Mouse (Mus musculus): ENCODE results near the gene Grm7. TPM values are rescaled to one million over a fixed set of nuclear protein-coding genes. Genes with fewer than 3 reads are reported as not detected.

Gene Grm7
- polyA plus RNA-seq, 1 experiment from 2014 or later, result 48.7 TPM

DNA sequence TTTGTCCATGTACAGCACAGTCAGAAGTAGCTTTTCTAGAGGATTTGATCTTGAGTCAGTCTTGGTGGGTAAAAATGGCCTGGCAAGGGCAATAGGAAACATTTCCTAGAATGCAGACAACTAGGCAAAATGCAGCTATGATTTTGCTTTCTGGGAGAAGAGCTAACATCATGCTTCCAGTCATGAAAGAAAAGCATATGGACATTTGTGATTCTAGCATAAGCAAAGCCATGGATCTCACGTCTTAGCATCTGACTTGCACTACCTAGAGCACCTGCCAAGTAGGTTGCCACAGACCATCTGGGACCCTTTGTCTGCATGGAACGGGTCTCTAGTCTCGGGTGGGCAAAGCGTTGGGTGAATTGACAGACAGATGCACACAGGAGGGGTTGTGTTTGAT lies 842.2 kb downstream of the Grm7 start:
- no peak overlapping the region for H3K9ac ChIP-seq (replicated peaks)
- WGBS, result 84% methylated on average over 4 of the region's 4 CpGs
- no peaks in the 10 kb centered on the region for H3K36me3 ChIP-seq
- H3K9me3 ChIP-seq (replicated peaks), result no peaks in the 10 kb centered on the region
- no peaks in the 10 kb centered on the region for H3K4me1 ChIP-seq
- no peaks in the 10 kb centered on the region for H3K27me3 ChIP-seq (replicated peaks)
- H3K27ac ChIP-seq (replicated peaks), result no peak overlapping the region
- no peak overlapping the region for H3K4me2 ChIP-seq
- no peak overlapping the region for H3K4me3 ChIP-seq (replicated peaks)
- no peak for ATAC-seq (ENCODE audit: low FRiP score)

DNA sequence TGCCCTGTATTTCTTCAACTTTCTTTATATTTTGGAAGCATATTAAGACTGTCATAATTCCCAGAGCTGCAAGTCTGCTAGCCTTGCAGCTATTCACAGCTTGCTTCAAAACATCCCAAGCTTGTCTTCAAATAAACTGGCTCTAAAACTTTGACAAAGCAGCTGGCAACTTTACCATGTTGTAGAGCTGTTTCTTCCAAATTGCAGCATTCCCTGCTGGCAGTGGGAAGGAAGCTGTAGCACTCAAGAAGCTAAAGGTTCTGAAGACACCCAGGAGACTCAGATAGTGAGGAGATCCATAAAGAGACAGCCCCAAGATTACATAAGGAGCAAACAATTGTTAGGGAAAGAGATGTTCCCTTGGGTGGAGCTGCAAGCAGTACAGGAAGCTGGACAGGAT lies 846.8 kb downstream of the Grm7 start:
- Histone ChIP-seq H3K4me2 (no peak overlapping the region), H3K9me3 (replicated peaks) (no peaks in the 10 kb centered on the region), H3K4me3 (replicated peaks) (no peak overlapping the region), H3K36me3 (no peaks in the 10 kb centered on the region), H3K27me3 (replicated peaks) (no peaks in the 10 kb centered on the region), H3K27ac (replicated peaks) (no peak overlapping the region), H3K9ac (replicated peaks) (no peak overlapping the region), H3K4me1 (no peaks in the 10 kb centered on the region)
- no peak for ATAC-seq (ENCODE audit: low FRiP score)

DNA sequence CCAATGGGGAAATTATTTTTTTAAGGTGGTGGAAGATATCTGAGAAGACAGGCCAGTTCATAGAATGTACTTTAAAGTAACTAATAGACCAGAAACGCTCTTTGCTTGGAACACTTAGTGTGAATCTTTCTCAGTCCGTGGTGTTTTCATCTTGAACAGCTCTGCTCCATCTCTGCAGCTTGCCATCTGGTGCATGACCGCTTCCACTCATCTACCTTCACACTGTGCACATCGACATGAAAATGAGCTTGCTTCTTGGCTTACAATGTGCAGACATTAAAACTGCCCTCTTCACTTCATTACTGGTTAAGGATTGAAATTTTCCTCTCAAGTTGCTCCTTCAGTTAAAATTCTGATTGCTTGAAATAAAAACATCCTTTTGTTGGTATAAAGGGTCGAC lies 854.2 kb downstream of the Grm7 start:
- Histone ChIP-seq H3K27ac (replicated peaks) (no peak overlapping the region), H3K9ac (replicated peaks) (no peak overlapping the region), H3K4me3 (replicated peaks) (no peak overlapping the region), H3K36me3 (no peaks in the 10 kb centered on the region), H3K9me3 (replicated peaks) (no peaks in the 10 kb centered on the region), H3K4me2 (no peak overlapping the region), H3K27me3 (replicated peaks) (no peaks in the 10 kb centered on the region), H3K4me1 (no peaks in the 10 kb centered on the region)
- no peak for ATAC-seq (ENCODE audit: low FRiP score)
- 89% methylated on average over 5 of the region's 5 CpGs for WGBS

DNA sequence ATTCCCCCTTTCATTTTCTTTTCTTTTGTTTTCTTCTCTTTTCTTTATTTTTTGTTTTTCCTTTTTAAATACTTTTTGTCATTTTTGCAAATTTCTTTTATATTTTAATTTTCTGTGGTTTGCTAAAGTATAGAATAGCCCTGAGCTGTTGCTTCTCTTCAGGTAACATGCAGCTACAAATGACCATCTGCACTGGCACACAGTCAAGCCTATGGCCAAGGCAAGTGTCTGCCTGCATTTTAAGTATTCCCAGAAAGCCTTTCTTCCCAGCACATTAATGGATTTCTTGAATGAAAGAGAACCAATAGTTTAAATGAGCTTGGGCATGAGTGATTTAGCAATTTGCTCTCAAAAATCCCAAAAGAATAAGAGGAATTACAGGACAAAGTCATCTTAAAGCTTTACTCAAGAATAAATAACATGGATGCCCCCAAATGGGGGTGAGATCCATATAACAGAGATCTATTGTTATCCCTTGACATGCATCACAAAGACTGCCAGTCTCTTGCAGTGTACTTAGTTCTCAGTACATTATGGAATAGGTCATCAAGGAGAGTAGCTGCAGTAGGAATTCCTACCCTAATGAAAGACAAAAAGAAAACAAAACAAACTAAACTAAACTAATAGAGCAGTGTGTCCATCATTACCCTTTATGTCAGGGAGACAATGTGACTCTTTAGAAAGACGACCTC lies 865.5 kb downstream of the Grm7 start:
- no peak overlapping the region for H3K4me2 ChIP-seq
- H3K27me3 ChIP-seq (replicated peaks), result no peaks in the 10 kb centered on the region
- WGBS, result 9% methylated on average over 1 of the region's 1 CpGs
- ATAC-seq (ENCODE audit: low FRiP score), result no peak
- H3K4me1 ChIP-seq, result peaks cover 4% of the 10 kb centered on the region
- H3K4me3 ChIP-seq (replicated peaks), result no peak overlapping the region
- no peaks in the 10 kb centered on the region for H3K9me3 ChIP-seq (replicated peaks)
- H3K27ac ChIP-seq (replicated peaks), result no peak overlapping the region
- H3K9ac ChIP-seq (replicated peaks), result no peak overlapping the region
- H3K36me3 ChIP-seq, result no peaks in the 10 kb centered on the region

DNA sequence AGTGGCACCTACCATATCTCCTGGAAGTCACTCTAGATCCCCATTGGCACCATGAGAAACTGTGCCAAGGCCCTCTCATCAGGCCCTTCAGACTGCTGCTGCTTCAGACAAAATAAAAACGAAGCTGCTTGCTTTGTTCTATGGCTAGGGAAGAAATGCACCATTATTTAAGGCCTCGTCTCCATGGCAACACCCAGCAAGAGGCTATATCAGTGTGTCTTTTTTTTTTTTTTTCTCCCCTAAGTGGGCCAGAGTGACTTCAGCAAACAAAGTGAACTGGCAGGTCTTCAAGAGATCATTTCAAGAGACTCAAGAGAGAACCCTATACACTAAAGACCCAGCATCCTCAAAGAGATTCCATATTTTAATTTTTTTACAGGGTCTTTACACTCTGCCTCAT lies 867.0 kb downstream of the Grm7 start:
- ATAC-seq (ENCODE audit: low FRiP score), result peak; percentile 45; the same call in 1 of the 2 replicates
- no peak overlapping the region for H3K9ac ChIP-seq (replicated peaks)
- peaks cover 4% of the 10 kb centered on the region for H3K4me1 ChIP-seq
- 25% methylated on average over 2 of the region's 2 CpGs for WGBS
- no peak overlapping the region for H3K4me3 ChIP-seq (replicated peaks)
- no peaks in the 10 kb centered on the region for H3K36me3 ChIP-seq
- no peaks in the 10 kb centered on the region for H3K9me3 ChIP-seq (replicated peaks)
- no peak overlapping the region for H3K4me2 ChIP-seq
- 0 out of 2 replicates have a peak overlapping the region, but pooled peaks have one; percentile 18 for H3K27ac ChIP-seq (replicated peaks)
- no peaks in the 10 kb centered on the region for H3K27me3 ChIP-seq (replicated peaks)

DNA sequence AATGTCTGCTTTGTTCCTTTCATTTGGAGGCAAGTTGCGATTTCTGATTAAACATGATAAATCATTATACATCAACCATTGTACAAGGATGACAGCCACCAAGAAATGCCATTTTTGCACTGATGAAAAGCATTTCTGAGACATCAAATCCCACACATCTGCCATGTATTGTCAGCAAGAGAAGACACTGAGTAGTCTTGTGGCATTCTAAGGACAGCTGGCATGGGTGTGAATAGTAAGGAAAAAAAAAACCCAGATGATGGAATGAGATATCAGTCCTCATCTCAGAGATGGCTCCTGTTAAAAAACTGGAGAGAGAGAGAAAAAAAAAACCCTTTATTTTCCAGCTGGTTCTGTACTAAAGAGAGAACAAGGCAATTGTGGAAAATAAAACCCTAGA lies 875.8 kb downstream of the Grm7 start:
- Histone ChIP-seq H3K27me3 (replicated peaks) (no peaks in the 10 kb centered on the region), H3K4me2 (no peak overlapping the region), H3K27ac (replicated peaks) (no peak overlapping the region), H3K9ac (replicated peaks) (no peak overlapping the region), H3K36me3 (no peaks in the 10 kb centered on the region), H3K4me1 (no peaks in the 10 kb centered on the region), H3K4me3 (replicated peaks) (no peak overlapping the region), H3K9me3 (replicated peaks) (no peaks in the 10 kb centered on the region)
- 63% methylated on average over 1 of the region's 1 CpGs for whole genome bisulfite sequencing
- no peak for ATAC-seq (ENCODE audit: low FRiP score)

DNA sequence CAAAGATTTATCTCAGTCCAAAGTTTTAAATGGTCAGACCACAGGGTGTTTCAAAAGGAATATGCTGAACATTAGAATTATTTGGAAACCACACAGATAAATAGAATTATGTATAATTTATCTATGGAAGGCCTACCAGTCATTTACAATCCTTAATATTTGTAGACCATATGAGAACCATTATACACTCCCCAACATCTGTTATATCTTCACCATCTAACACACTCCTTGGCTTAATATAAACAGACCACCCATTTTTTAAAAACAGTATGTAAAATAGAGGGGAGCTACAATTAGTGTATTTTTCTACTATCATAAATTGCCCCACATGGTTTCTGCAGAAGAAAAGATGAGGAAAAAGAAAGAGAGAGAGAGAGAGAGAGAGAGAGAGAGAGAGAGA lies 876.7 kb downstream of the Grm7 start:
- ATAC-seq (ENCODE audit: low FRiP score), result no peak
- H3K9me3 ChIP-seq (replicated peaks), result no peaks in the 10 kb centered on the region
- H3K36me3 ChIP-seq, result no peaks in the 10 kb centered on the region
- H3K27ac ChIP-seq (replicated peaks), result no peak overlapping the region
- no peak overlapping the region for H3K4me2 ChIP-seq
- H3K9ac ChIP-seq (replicated peaks), result no peak overlapping the region
- no peak overlapping the region for H3K4me3 ChIP-seq (replicated peaks)
- no peaks in the 10 kb centered on the region for H3K4me1 ChIP-seq
- H3K27me3 ChIP-seq (replicated peaks), result no peaks in the 10 kb centered on the region

DNA sequence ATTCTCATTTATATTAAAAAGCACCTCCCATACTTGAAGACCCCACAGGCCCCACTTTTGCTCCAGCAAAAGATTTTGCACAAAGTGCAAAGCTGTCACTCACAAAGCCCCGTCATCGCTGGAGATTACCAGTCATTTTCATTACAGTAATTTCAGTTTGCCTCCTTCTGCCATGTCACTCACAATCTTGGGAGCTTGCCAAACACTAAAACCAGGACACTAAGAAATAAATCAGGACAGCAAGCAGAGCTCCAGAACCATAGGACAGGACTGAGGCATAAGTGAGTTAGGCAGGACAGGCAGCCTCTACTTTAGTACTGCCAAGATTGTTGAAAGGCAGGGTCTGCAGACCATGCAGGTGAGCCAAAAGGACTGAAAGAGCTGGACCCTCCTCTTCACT lies 884.6 kb downstream of the Grm7 start:
- WGBS, result 59% methylated on average over 2 of the region's 2 CpGs

DNA sequence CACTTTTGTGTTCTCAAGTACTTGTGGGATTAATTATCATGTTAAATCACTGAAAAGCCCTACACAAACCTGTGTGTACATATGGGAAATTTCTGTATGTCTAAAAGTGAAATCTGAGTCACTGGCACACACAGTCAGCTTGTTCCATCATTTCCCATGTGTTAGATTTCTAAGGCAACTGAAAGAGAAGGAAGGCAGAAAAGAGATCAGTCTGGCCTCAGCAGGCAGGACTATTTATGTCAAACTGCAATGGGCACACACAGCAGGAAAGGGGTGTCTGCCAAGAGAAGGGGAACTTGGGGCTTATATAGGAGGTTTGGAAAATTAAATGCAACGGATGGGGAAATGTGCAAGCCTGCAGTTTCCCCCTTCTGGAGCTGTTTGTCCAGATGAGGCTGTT lies 913.2 kb downstream of the Grm7 start:
- no peak overlapping the region for H3K27ac ChIP-seq (replicated peaks)
- no peaks in the 10 kb centered on the region for H3K27me3 ChIP-seq (replicated peaks)
- H3K9ac ChIP-seq (replicated peaks), result no peak overlapping the region
- ATAC-seq (ENCODE audit: low FRiP score), result no peak
- WGBS, result 68% methylated on average over 1 of the region's 1 CpGs
- 0 out of 2 replicates have a peak, but pooled peaks cover 6% of the 10 kb centered on the region for H3K4me1 ChIP-seq
- H3K4me3 ChIP-seq (replicated peaks), result no peak overlapping the region
- H3K9me3 ChIP-seq (replicated peaks), result no peaks in the 10 kb centered on the region
- H3K36me3 ChIP-seq, result no peaks in the 10 kb centered on the region
- no peak overlapping the region for H3K4me2 ChIP-seq

More for the DNA sequence above, 884.6 kb downstream of the Grm7 start:
- no peaks in the 10 kb centered on the region for H3K27me3 ChIP-seq (replicated peaks)
- H3K4me1 ChIP-seq, result 0 out of 2 replicates have a peak, but pooled peaks cover 3% of the 10 kb centered on the region
- no peak overlapping the region for H3K4me2 ChIP-seq
- no peaks in the 10 kb centered on the region for H3K9me3 ChIP-seq (replicated peaks)
- H3K36me3 ChIP-seq, result no peaks in the 10 kb centered on the region
- no peak overlapping the region for H3K27ac ChIP-seq (replicated peaks)
- H3K4me3 ChIP-seq (replicated peaks), result no peak overlapping the region
- no peak overlapping the region for H3K9ac ChIP-seq (replicated peaks)
- ATAC-seq (ENCODE audit: low FRiP score), result no peak

DNA sequence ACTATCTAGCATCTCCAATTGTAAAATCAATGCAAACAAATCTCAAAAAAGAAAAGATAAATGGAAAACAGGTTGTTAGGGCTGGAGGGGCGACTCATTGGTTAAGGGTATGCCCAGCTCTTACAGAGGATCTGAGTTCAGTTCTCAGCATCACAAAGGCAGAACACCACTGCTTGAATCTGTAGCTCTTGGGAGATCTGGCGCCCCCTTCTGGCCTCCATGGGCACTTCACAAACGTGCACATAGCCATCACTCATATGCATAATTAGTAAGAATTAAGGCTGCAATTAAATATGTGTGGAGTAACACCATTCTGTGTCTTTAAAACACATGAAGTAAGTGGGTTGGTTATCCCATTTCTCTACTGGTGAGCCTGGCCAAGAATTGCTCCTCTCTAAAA lies 914.1 kb downstream of the Grm7 start:
- ATAC-seq (ENCODE audit: low FRiP score), result no peak
- 0 out of 2 replicates have a peak, but pooled peaks cover 6% of the 10 kb centered on the region for H3K4me1 ChIP-seq
- H3K9me3 ChIP-seq (replicated peaks), result no peaks in the 10 kb centered on the region
- no peak overlapping the region for H3K4me2 ChIP-seq
- H3K9ac ChIP-seq (replicated peaks), result no peak overlapping the region
- H3K36me3 ChIP-seq, result no peaks in the 10 kb centered on the region
- no peak overlapping the region for H3K27ac ChIP-seq (replicated peaks)
- no peaks in the 10 kb centered on the region for H3K27me3 ChIP-seq (replicated peaks)
- 79% methylated on average over 3 of the region's 3 CpGs for WGBS
- no peak overlapping the region for H3K4me3 ChIP-seq (replicated peaks)

DNA sequence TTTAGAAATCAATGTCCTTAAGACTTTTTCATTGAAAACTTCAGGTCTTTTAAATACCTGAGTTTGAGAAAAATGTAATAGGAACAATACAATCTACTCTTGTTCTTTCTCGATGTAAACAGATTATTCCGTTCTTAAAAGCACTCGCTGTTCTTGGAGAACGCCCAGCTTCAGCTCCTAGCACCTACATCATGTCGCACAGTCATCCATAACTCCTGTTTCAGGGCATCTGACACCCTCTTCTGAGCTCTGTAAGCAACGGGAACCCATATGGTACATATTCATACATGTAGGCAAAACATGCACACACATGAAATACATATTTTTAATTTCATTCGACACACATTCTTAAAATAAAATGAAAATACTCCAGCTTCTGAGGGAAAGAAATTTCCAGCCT lies 916.0 kb downstream of the Grm7 start:
- Histone ChIP-seq H3K27me3 (replicated peaks) (no peaks in the 10 kb centered on the region), H3K4me2 (no peak overlapping the region), H3K9ac (replicated peaks) (no peak overlapping the region), H3K9me3 (replicated peaks) (no peaks in the 10 kb centered on the region), H3K4me1 (0 out of 2 replicates have a peak, but pooled peaks cover 6% of the 10 kb centered on the region), H3K36me3 (no peaks in the 10 kb centered on the region), H3K27ac (replicated peaks) (no peak overlapping the region), H3K4me3 (replicated peaks) (no peak overlapping the region)
- ATAC-seq (ENCODE audit: low FRiP score), result no peak
- 86% methylated on average over 7 of the region's 7 CpGs for WGBS

DNA sequence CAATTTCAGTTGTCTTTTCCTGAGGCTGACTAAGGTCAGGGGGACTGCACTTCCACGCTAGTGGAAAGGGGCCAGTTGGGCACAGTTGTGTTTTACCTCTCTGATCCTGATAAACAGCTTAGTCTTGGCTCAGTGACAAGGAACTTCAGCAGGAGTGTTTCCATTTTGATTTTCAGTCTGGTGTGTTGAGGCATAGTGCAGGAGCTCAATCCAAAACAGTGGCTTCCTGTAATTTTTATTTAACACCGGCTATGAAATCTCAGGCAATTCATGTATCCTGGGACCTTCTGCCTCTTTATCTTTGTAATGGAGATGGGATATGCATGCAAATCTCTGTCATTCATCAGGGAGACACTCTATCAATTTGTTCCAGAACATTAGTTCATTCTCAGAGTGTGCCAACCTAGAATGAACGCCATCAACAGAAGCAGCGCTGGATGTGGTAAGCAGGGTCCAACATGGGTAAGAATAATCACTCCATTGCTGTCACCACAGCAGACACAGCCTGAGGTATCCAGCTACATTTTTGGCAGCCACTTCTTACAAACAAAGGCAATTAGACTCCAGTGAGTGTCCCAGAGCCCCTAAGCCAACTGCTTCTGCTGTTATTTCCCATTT lies 926.2 kb downstream of the Grm7 start:
- Histone ChIP-seq H3K36me3 (no peaks in the 10 kb centered on the region), H3K27me3 (replicated peaks) (no peaks in the 10 kb centered on the region), H3K9ac (replicated peaks) (no peak overlapping the region), H3K4me2 (no peak overlapping the region), H3K4me1 (no peaks in the 10 kb centered on the region; the same call in 1 of the 2 replicates), H3K9me3 (replicated peaks) (no peaks in the 10 kb centered on the region), H3K27ac (replicated peaks) (no peak overlapping the region), H3K4me3 (replicated peaks) (no peak overlapping the region)
- peak; percentile 70 for ATAC-seq (ENCODE audit: low FRiP score)
- WGBS, result 39% methylated on average over 4 of the region's 4 CpGs
